Mouse (Mus musculus) heart, embryonic 13.5 days (tissue): Measurements from ENCODE around the gene Gm49337. TPM values are rescaled to one million over a fixed set of nuclear protein-coding genes. Genes with fewer than 3 reads are reported as not detected.

Experiments
- ATAC-seq: fragments of 200-750 bp; cut with Nextera tagmentation; 2 replicates; pipeline ENCODE4 v1.8.0; 2017; ENCODE audit warnings: moderate TSS enrichment; ENCODE audit not compliant: insufficient number of reproducible peaks, low FRiP score, low TSS enrichment; ENCODE audit errors: extremely low read depth
- H3K27ac ChIP-seq: fragments of 300-500 bp; sonication (generic); replicated peaks from 2 replicates; pipeline ENCODE4 v1.5.1; 2015; ENCODE audit warnings: moderate library complexity, mild to moderate bottlenecking, inconsistent platforms
- H3K27me3 ChIP-seq: fragments of 300-500 bp; sonication (generic); replicated peaks from 2 replicates; pipeline ENCODE4 v1.6.1; 2015; ENCODE audit warnings: mild to moderate bottlenecking, inconsistent platforms
- H3K36me3 ChIP-seq: fragments of 300-500 bp; sonication (generic); 2 replicates; pipeline ENCODE4 v1.6.1; 2015; ENCODE audit warnings: mild to moderate bottlenecking, inconsistent platforms
- H3K4me1 ChIP-seq: fragments of 300-500 bp; sonication (generic); 2 replicates; pipeline ENCODE4 v1.6.1; 2015; ENCODE audit warnings: inconsistent platforms
- H3K4me2 ChIP-seq: fragments of 300-500 bp; sonication (generic); 2 replicates; pipeline ENCODE4 v1.6.1; 2015; ENCODE audit warnings: inconsistent platforms, mild to moderate bottlenecking, moderate library complexity
- H3K4me3 ChIP-seq: fragments of 300-500 bp; sonication (generic); 2 replicates; pipeline ENCODE4 v1.5.1; 2015; ENCODE audit warnings: moderate library complexity, mild to moderate bottlenecking, inconsistent platforms
- H3K9ac ChIP-seq: fragments of 300-500 bp; sonication (generic); 2 replicates; pipeline ENCODE4 v1.6.1; 2015; ENCODE audit warnings: inconsistent platforms, mild to moderate bottlenecking, moderate library complexity
- H3K9me3 ChIP-seq: fragments of 300-500 bp; sonication (generic); 2 replicates; pipeline ENCODE4 v1.6.1; 2016; ENCODE audit warnings: inconsistent platforms
- WGBS: fragments of 180-500 bp; shearing (Covaris S2); methylation state at CpG from one replicate; pipeline ENCODE4 v1.1.7; 2015; ENCODE audit warnings: mixed read lengths; 5-methylcytosine and 5-hydroxymethylcytosine counted together
- polyA plus RNA-seq: library from polyadenylated mRNA; unstranded; fragments of >200 nt; fragmentation: Nextera tagmentation; extraction: Ambion mirVana; gene quantifications from 2 replicates; pipeline ENCODE4 v1.2.1, GENCODE M21; 2015

The Gm49337 gene
- polyA plus RNA-seq, 1 experiment from 2014 or later: not detected

GRCm38 (mm10) chr4:116249986-116250385 is 76.8 kb downstream of the Gm49337 start:
- Histone ChIP-seq H3K4me3 (no peak overlapping the region), H3K36me3 (no peaks in the 10 kb centered on the region), H3K9ac (no peak overlapping the region), H3K27ac (no peak overlapping the region), H3K9me3 (no peaks in the 10 kb centered on the region), H3K27me3 (no peaks in the 10 kb centered on the region), H3K4me1 (no peaks in the 10 kb centered on the region; the same call in 1 of the 2 replicates), H3K4me2 (no peak overlapping the region)
- no peak for ATAC-seq
- WGBS: 86% methylated on average over 3 of the region's 3 CpGs

GRCm38 (mm10) chr4:116268220-116268619 is 95.0 kb downstream of the Gm49337 start:
- Histone ChIP-seq H3K9me3 (no peaks in the 10 kb centered on the region), H3K4me3 (no peak overlapping the region), H3K4me2 (no peak overlapping the region), H3K27me3 (no peaks in the 10 kb centered on the region), H3K36me3 (peaks cover 74% of the 10 kb centered on the region), H3K27ac (no peak overlapping the region), H3K4me1 (no peaks in the 10 kb centered on the region), H3K9ac (no peak overlapping the region)
- no peak for ATAC-seq
- 89% methylated on average over 6 of the region's 6 CpGs for WGBS

GRCm38 (mm10) chr4:116282211-116282610 is 109.0 kb downstream of the Gm49337 start:
- no peak overlapping the region for H3K4me3 ChIP-seq
- H3K27me3 ChIP-seq: no peaks in the 10 kb centered on the region
- H3K4me2 ChIP-seq: no peak overlapping the region
- H3K9ac ChIP-seq: no peak overlapping the region
- H3K36me3 ChIP-seq: peaks cover 59% of the 10 kb centered on the region
- no peaks in the 10 kb centered on the region for H3K9me3 ChIP-seq
- H3K4me1 ChIP-seq: no peaks in the 10 kb centered on the region
- ATAC-seq: no peak
- H3K27ac ChIP-seq: no peak overlapping the region
- 73% methylated on average over 2 of the region's 2 CpGs for WGBS

GRCm38 (mm10) chr4:116291561-116291960 is 118.4 kb downstream of the Gm49337 start:
- Histone ChIP-seq H3K4me2 (no peak overlapping the region), H3K27me3 (no peaks in the 10 kb centered on the region), H3K27ac (no peak overlapping the region), H3K4me1 (no peaks in the 10 kb centered on the region), H3K36me3 (peaks cover 84% of the 10 kb centered on the region), H3K4me3 (no peak overlapping the region), H3K9ac (no peak overlapping the region), H3K9me3 (no peaks in the 10 kb centered on the region)
- 84% methylated on average over 6 of the region's 6 CpGs for WGBS
- no peak for ATAC-seq

GRCm38 (mm10) chr4:116293296-116293695 is 120.1 kb downstream of the Gm49337 start:
- no peak overlapping the region for H3K27ac ChIP-seq
- H3K36me3 ChIP-seq: peaks cover 78% of the 10 kb centered on the region
- H3K4me1 ChIP-seq: no peaks in the 10 kb centered on the region
- no peaks in the 10 kb centered on the region for H3K9me3 ChIP-seq
- no peak overlapping the region for H3K9ac ChIP-seq
- H3K4me3 ChIP-seq: no peak overlapping the region
- WGBS: 85% methylated on average over 12 of the region's 12 CpGs
- no peaks in the 10 kb centered on the region for H3K27me3 ChIP-seq
- H3K4me2 ChIP-seq: no peak overlapping the region
- ATAC-seq: no peak

GRCm38 (mm10) chr4:116300878-116301355 is 127.7 kb downstream of the Gm49337 start:
- Histone ChIP-seq H3K27ac (peak overlapping the region; percentile 79), H3K9me3 (no peaks in the 10 kb centered on the region), H3K36me3 (peaks cover 65% of the 10 kb centered on the region), H3K4me3 (no peak overlapping the region), H3K4me2 (no peak overlapping the region), H3K4me1 (peaks cover 27% of the 10 kb centered on the region), H3K9ac (peak overlapping the region; percentile 21), H3K27me3 (no peaks in the 10 kb centered on the region)
- ATAC-seq: no peak
- WGBS: 30% methylated on average over 4 of the region's 4 CpGs

- ATAC-seq: no peak
- 11% methylated on average over 1 of the region's 1 CpGs for WGBS
- Histone ChIP-seq H3K4me3 (no peak overlapping the region), H3K4me1 (peaks cover 23% of the 10 kb centered on the region), H3K9ac (no peak overlapping the region), H3K36me3 (peaks cover 75% of the 10 kb centered on the region), H3K27me3 (no peaks in the 10 kb centered on the region), H3K4me2 (no peak overlapping the region), H3K27ac (no peak overlapping the region), H3K9me3 (no peaks in the 10 kb centered on the region)
These were observed 131.4 kb downstream of the Gm49337 start for GRCm38 (mm10) chr4:116304551-116304950.

GRCm38 (mm10) chr4:116317575-116317974 is 144.4 kb downstream of the Gm49337 start:
- WGBS: 90% methylated on average over 4 of the region's 4 CpGs
- Histone ChIP-seq H3K27me3 (no peaks in the 10 kb centered on the region), H3K4me1 (peaks cover 7% of the 10 kb centered on the region; the same call in 1 of the 2 replicates), H3K36me3 (peaks cover 99% of the 10 kb centered on the region), H3K4me3 (no peak overlapping the region), H3K4me2 (no peak overlapping the region), H3K9ac (no peak overlapping the region), H3K9me3 (no peaks in the 10 kb centered on the region), H3K27ac (no peak overlapping the region)
- ATAC-seq: no peak

GRCm38 (mm10) chr4:116322127-116322526 is 148.9 kb downstream of the Gm49337 start:
- Histone ChIP-seq H3K9me3 (no peaks in the 10 kb centered on the region), H3K4me3 (no peak overlapping the region), H3K27me3 (no peaks in the 10 kb centered on the region), H3K4me1 (peaks cover 9% of the 10 kb centered on the region; the same call in 1 of the 2 replicates), H3K9ac (no peak overlapping the region), H3K27ac (peak overlapping the region; percentile 64), H3K36me3 (peaks cover 93% of the 10 kb centered on the region), H3K4me2 (no peak overlapping the region)
- ATAC-seq: no peak
- 55% methylated on average over 6 of the region's 6 CpGs for WGBS

- no peaks in the 10 kb centered on the region for H3K9me3 ChIP-seq
- no peaks in the 10 kb centered on the region for H3K27me3 ChIP-seq
- H3K4me1 ChIP-seq: no peaks in the 10 kb centered on the region
- no peak overlapping the region for H3K27ac ChIP-seq
- H3K4me2 ChIP-seq: no peak overlapping the region
- no peak overlapping the region for H3K9ac ChIP-seq
- peaks cover 78% of the 10 kb centered on the region for H3K36me3 ChIP-seq
- WGBS: 88% methylated on average over 3 of the region's 3 CpGs
- no peak for ATAC-seq
- no peak overlapping the region for H3K4me3 ChIP-seq
These were observed 156.1 kb downstream of the Gm49337 start for GRCm38 (mm10) chr4:116329256-116329655.

- Histone ChIP-seq H3K9ac (no peak overlapping the region), H3K4me1 (no peaks in the 10 kb centered on the region), H3K4me2 (no peak overlapping the region), H3K36me3 (peaks cover 15% of the 10 kb centered on the region), H3K27me3 (no peaks in the 10 kb centered on the region), H3K27ac (no peak overlapping the region), H3K4me3 (no peak overlapping the region), H3K9me3 (no peaks in the 10 kb centered on the region)
- ATAC-seq: no peak
- WGBS: 86% methylated on average over 1 of the region's 1 CpGs
These were observed 163.1 kb downstream of the Gm49337 start for GRCm38 (mm10) chr4:116336294-116336693.

- no peak for ATAC-seq
- H3K4me1 ChIP-seq: peaks cover 8% of the 10 kb centered on the region
These were observed 168.9 kb downstream of the Gm49337 start for GRCm38 (mm10) chr4:116342119-116342518.

More at GRCm38 (mm10) chr4:116342119-116342518, 168.9 kb downstream of the Gm49337 start:
- Histone ChIP-seq H3K27me3 (no peaks in the 10 kb centered on the region), H3K4me3 (no peak overlapping the region), H3K9ac (no peak overlapping the region), H3K27ac (no peak overlapping the region), H3K4me2 (no peak overlapping the region), H3K9me3 (no peaks in the 10 kb centered on the region), H3K36me3 (peaks cover 6% of the 10 kb centered on the region)
